Mouse (Mus musculus) inflammation-experienced regulatory T-cells, adult 16 weeks (primary cell): ENCODE data around the gene Zfp456. TPM values are rescaled to one million over a fixed set of nuclear protein-coding genes. Genes with fewer than 3 reads are reported as not detected.

Experiments
- polyA plus RNA-seq: library from polyadenylated mRNA; unstranded; fragments of 100-300 nt; shearing (Covaris generic); gene quantifications from one replicate; pipeline ENCODE4 v1.2.1, GENCODE M21; 2017

Zfp456 gene
- 9.1 TPM for polyA plus RNA-seq

GRCm38 (mm10) chr13:67375050-67375911 lies at the start of gene Zfp456, which contains the start of gene Gm28041:
TSS of gene Zfp456 (minus strand) at chr13:67375810.
TSS of gene Gm28041 (minus strand) at chr13:67375733.

GRCm38 (mm10) chr13:67421207-67421857 lies 45.7 kb upstream of the Zfp456 start, which contains the start of gene Zfp459:
TSS of gene Zfp459 (minus strand) at chr13:67421418.

GRCm38 (mm10) chr13:67399183-67399903 lies 23.7 kb upstream of the Zfp456 start, which contains the start of gene Zfp429:
TSS of gene Zfp429 (minus strand) at chr13:67399819.

GRCm38 (mm10) chr13:67360131-67360744 lies 15.4 kb downstream of the Zfp456 start, which contains the start of the genes Gm28044 and Zfp953:
TSS of gene Gm28044 (minus strand) at chr13:67360536.
TSS of gene Zfp953 (minus strand) at chr13:67360605.

GRCm38 (mm10) chr13:67332019-67332724 lies 43.4 kb downstream of the Zfp456 start, which contains the start of gene Zfp595:
TSS of gene Zfp595 (minus strand) at chr13:67332570.

Other genes with a start within 250 kb of the Zfp456 start
- gene Rsl1, start 202.6 kb downstream of the Zfp456 start, polyA plus RNA-seq = 17.9 TPM
- 7.4 TPM for gene Zfp455, start 181.3 kb downstream of the Zfp456 start, polyA plus RNA-seq
- gene Zfp458, start 97.3 kb downstream of the Zfp456 start, polyA plus RNA-seq = 3.5 TPM
- 0.38 TPM for gene Zfp457, start 69.3 kb downstream of the Zfp456 start, polyA plus RNA-seq
- gene Zfp595, start 43.2 kb downstream of the Zfp456 start, polyA plus RNA-seq = 7.6 TPM
- gene Gm28044, start 15.3 kb downstream of the Zfp456 start, polyA plus RNA-seq = 4.0 TPM
- gene Zfp953, start 15.2 kb downstream of the Zfp456 start, polyA plus RNA-seq = 2.8 TPM
- not detected for gene Gm28041, start 77 bp downstream of the Zfp456 start, polyA plus RNA-seq
- gene Zfp429, start 24.0 kb upstream of the Zfp456 start, polyA plus RNA-seq = 26.4 TPM
- 6.4 TPM for gene Zfp459, start 45.6 kb upstream of the Zfp456 start, polyA plus RNA-seq
- gene Zfp874a, start 75.8 kb upstream of the Zfp456 start, polyA plus RNA-seq = 21.9 TPM
- gene Zfp874b, start 108.4 kb upstream of the Zfp456 start, polyA plus RNA-seq = 13.6 TPM
- gene Zfp58, start 124.7 kb upstream of the Zfp456 start, polyA plus RNA-seq = 19.7 TPM
- gene Gm26965, start 150.3 kb upstream of the Zfp456 start, polyA plus RNA-seq = not detected
- gene Zfp87, start 150.4 kb upstream of the Zfp456 start, polyA plus RNA-seq = 54.5 TPM
- gene Zfp748, start 178.0 kb upstream of the Zfp456 start, polyA plus RNA-seq = 22.5 TPM
- gene Zfp729b, start 233.9 kb upstream of the Zfp456 start, polyA plus RNA-seq = 8.4 TPM